Comparison of ENCODE assay signal across 10 mouse cellular contexts in the genomic region with DNA sequence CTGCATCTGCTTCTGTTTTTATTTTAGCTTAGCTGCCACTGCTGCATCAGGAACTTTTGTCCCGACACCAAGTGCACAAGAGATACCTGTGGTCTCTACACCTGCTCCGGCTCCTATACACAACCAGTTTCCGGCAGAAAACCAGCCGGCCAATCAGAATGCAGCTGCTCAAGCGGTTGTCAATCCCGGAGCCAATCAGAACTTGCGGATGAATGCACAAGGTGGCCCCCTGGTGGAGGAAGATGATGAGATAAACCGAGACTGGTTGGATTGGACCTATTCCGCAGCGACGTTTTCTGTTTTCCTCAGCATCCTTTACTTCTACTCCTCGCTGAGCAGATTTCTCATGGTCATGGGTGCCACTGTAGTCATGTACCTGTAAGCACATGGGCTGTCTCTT. TPM values are rescaled to one million over a fixed set of nuclear protein-coding genes. Genes with fewer than 3 reads are reported as not detected.
DNase-seq lines count a peak whose midpoint lies in the region; ATAC-seq and TF ChIP-seq lines count a peak whose summit lies in the region.
"Had no signal": no experiment of that assay in that cellular context is flagged by ENCODE, and none has a peak within 500 bp of the region (broad histone marks: within the 10 kb centered on the region; RNA-seq: fewer than 3 reads in every experiment).

No protein-coding gene starts in this region.

- 86% methylated on average over 12 of the region's 12 CpGs for WGBS in kidney, embryonic 14.5 days

- H3K27ac ChIP-seq in kidney, embryonic 14.5 days (ENCODE audit: low read depth, low read length) = no peak overlapping the region
- H3K27ac ChIP-seq: embryonic facial prominence, embryonic 15.5 days; midbrain, embryonic 12.5 days had no signal

- no peak overlapping the region for H3K4me3 ChIP-seq in kidney, embryonic 14.5 days (ENCODE audit: low read length)
- H3K4me3 ChIP-seq in G1E (ENCODE audit: low read depth, low read length) = no peak overlapping the region
- H3K4me3 ChIP-seq: embryonic facial prominence, embryonic 15.5 days; midbrain, embryonic 12.5 days had no signal

- 0 out of 2 replicates have a peak, but pooled peaks cover 7% of the 10 kb centered on the region for H3K4me1 ChIP-seq in kidney, embryonic 14.5 days (ENCODE audit: control insufficient read depth, insufficient read depth, low read length)
- H3K4me1 ChIP-seq in G1E (ENCODE audit: insufficient read depth, low read depth, low read length) = peaks cover 12% of the 10 kb centered on the region

- DNase-seq in kidney, adult 18-20 months = peak; percentile 71
- DNase-seq in A20 (ENCODE audit: low read depth, low spot score) = peak; percentile 55
- DNase-seq in G1E (ENCODE audit: low spot score) = peak; percentile 23
- peak; percentile 29 to 74 for DNase-seq in heart, postnatal 10 days
- peak; percentile 65 for DNase-seq in lung, postnatal 14 days

- peaks cover 63% of the 10 kb centered on the region for H3K36me3 ChIP-seq in kidney, embryonic 14.5 days (ENCODE audit: control insufficient read depth, insufficient read depth, low read length)
- H3K36me3 ChIP-seq in G1E (replicated peaks) = peaks cover 83% of the 10 kb centered on the region

- H3K9me3 ChIP-seq in kidney, embryonic 14.5 days (ENCODE audit: control insufficient read depth, low read length) = no peaks in the 10 kb centered on the region
- no peaks in the 10 kb centered on the region for H3K9me3 ChIP-seq in G1E (replicated peaks)
- H3K9me3 ChIP-seq: embryonic facial prominence, embryonic 15.5 days; midbrain, embryonic 12.5 days had no signal

- H3K4me2 ChIP-seq in kidney, embryonic 14.5 days (replicated peaks; ENCODE audit: low read depth, low read length) = no peak overlapping the region
- H3K4me2 ChIP-seq: embryonic facial prominence, embryonic 15.5 days; midbrain, embryonic 12.5 days had no signal

- H3K9ac ChIP-seq in kidney, embryonic 14.5 days (ENCODE audit: low read depth, low read length) = no peak overlapping the region
- H3K9ac ChIP-seq: embryonic facial prominence, embryonic 15.5 days; midbrain, embryonic 12.5 days had no signal

- H3K27me3 ChIP-seq in kidney, embryonic 14.5 days (ENCODE audit: control insufficient read depth, insufficient read depth, low read length) = no peaks in the 10 kb centered on the region
- H3K27me3 ChIP-seq in G1E (ENCODE audit: insufficient read depth, low read length) = no peaks in the 10 kb centered on the region
- H3K27me3 ChIP-seq: embryonic facial prominence, embryonic 15.5 days; midbrain, embryonic 12.5 days had no signal

- no peak for TF ChIP-seq CTCF in G1E (IDR thresholded peaks at IDR 0.05; ENCODE audit: low read depth, low read length)

- intact Hi-C loops in heart, postnatal 10 days (cut with DNase I) = no loop called here

- ATAC-seq in kidney, embryonic 14.5 days (ENCODE audit: low FRiP score, low TSS enrichment) = no peak
- ATAC-seq in G1E (ENCODE audit: extremely low read depth, insufficient number of reproducible peaks, low FRiP score, poor library complexity, severe bottlenecking) = no peak
- ATAC-seq in common myeloid progenitor, adult 5-6 weeks (replicated peaks; ENCODE audit: low read depth, poor library complexity, severe bottlenecking) = peak; percentile 40; the same call in 1 of the 2 replicates
- no peak for ATAC-seq in activated CD4-positive, CD25-positive, alpha-beta regulatory T cell, adult 4 months

RNA-seq across cellular contexts. Expression of gene Herpud1, which starts 5.9 kb away (rescaled TPM):
- polyA plus RNA-seq in kidney, embryonic 14.5 days (2014; fragmentation: Nextera tagmentation; extraction: Ambion mirVana) = 53.7 and 61.2 TPM in 2 replicates
- 51.7 and 54.7 TPM in 2 replicates for total RNA-seq in G1E (2014; fragmentation: Nextera tagmentation)
- total RNA-seq in G1E (2017) = 59.5 and 68.4 TPM in 2 replicates
- polyA plus RNA-seq in G1E (2012) = 46.6 and 63.0 TPM in 2 replicates
- total RNA-seq in common myeloid progenitor, adult 5-6 weeks (2017) = 71.4 and 79.8 TPM in 2 replicates
- total RNA-seq in heart, postnatal 10 days (2021) = 100 to 1,000 TPM in 1 of 2 experiments, 10 to 100 TPM in 1; 80.4 to 138 TPM
- polyA plus RNA-seq in activated CD4-positive, CD25-positive, alpha-beta regulatory T cell, adult 4 months (2017; shearing (Covaris generic)) = 100 to 1,000 TPM in 1 of 2 experiments, 10 to 100 TPM in 1; 99.9 to 115 TPM

RNA-seq across cellular contexts. Expression of gene Nlrc5, which starts 42.0 kb away (rescaled TPM):
- 0.10 and 0.70 TPM in 2 replicates for polyA plus RNA-seq in kidney, embryonic 14.5 days (2014; fragmentation: Nextera tagmentation; extraction: Ambion mirVana)
- total RNA-seq in G1E (2014; fragmentation: Nextera tagmentation) (not detected in 2 replicates), G1E (2017) (0.81 and 1.2 TPM in 2 replicates)
- 0.02 TPM in 1 of 2 replicates, not detected in the other for polyA plus RNA-seq in G1E (2012)
- total RNA-seq in common myeloid progenitor, adult 5-6 weeks (2017) = 42.9 and 52.2 TPM in 2 replicates
- 1 to 10 TPM in 1 of 2 experiments, under 1 TPM in 1; 0.84 to 1.0 TPM for total RNA-seq in heart, postnatal 10 days (2021)
- polyA plus RNA-seq in activated CD4-positive, CD25-positive, alpha-beta regulatory T cell, adult 4 months (2017; shearing (Covaris generic)) = 100 to 1,000 TPM; 141 to 153 TPM

Comparison
In these comparisons a context has a peak if more than half of its experiments do, and no peak if none do; other contexts are left out.
1. RNA of gene Nlrc5, which starts 42.0 kb away (total RNA-seq): 42.9 to 52.2 TPM in common myeloid progenitor, adult 5-6 weeks; 0.81 to 1.2 TPM in G1E and 0.84 to 1.0 TPM in heart, postnatal 10 days; every median in the first group is over 10 times any median in the second.
2. Peak in every context shown above with its lines, with median percentiles within 50 percentile points of each other: DNase-seq.